Mouse (Mus musculus): ENCODE results near the gene Dhx33.

DNA sequence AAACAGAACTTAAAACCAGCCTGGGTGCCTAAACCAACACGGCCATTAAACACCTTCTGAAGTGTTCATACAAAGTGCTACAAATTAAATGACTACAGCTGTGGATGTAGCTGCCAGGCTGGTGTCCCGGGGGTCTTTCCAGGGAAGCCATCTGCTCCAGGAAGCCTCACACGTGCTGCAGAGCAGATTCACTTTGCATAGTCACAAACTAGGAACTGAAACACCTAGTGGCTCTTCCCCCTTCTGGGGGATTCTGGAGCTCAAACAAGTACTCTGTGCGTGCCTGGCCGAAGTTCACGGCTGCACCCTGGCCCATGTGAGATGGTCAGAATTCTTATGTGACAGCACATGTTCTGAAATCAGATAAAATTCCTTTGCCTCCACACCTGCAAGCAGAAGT is 24.0 kb downstream of the Dhx33 start:
- no peak for TF ChIP-seq CTCF (IDR thresholded peaks at IDR 0.05; ENCODE audit: borderline replicate concordance, insufficient read depth, low read depth, low read length)
- TF ChIP-seq POLR2A (IDR thresholded peaks at IDR 0.05; ENCODE audit: borderline replicate concordance, insufficient read depth, low read length) = no peak
